Mouse (Mus musculus) induced T-regulatory cell, adult 2 months (primary cell): ENCODE measurements around the gene Nhsl1.

Source experiments
- DNase-seq: peaks from one replicate; pipeline ENCODE4 v3.0.0-alpha.2; 2012; ENCODE audit warnings: low read depth

The Nhsl1 gene

DNA sequence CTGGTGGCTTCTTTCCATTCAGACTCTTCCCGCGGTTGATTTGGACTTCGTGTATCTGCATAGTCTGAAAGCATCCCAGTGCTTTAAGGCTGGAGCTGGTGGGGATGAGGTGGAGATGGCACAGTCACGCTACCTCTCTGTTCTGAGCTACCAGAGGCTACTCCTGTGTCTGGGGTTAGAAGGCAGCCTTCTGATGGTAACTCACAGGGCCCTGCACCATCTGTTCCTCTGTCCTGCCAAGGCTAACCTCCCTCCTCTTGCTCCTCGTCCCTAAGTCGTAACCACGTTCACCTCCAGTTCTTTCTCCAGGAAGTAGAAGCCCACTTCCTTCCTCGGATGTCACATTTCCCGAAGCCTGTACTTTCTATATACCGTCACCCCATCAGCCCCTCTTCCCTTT is 171.2 kb downstream of the Nhsl1 start:
- no peak for DNase-seq

DNA sequence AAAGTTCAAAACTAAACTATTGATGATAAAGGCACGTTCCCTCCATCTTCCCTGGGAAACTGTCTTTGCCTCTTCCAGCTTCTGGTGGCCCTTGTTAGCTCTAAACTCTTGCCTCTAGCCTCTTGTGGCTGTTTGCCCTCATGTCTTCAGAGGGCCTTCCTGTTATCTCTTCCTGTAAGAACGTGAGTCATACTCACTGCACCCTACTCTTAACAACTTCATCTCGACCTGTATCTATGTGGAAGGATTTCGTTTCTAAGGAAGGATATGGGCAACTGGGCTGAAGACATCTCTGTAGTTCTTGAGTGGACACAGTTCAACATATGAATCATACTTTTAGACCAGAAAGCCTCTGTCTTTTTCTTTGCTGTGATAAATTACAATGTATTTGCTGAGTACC is 173.2 kb downstream of the Nhsl1 start:
- no peak for DNase-seq

DNA sequence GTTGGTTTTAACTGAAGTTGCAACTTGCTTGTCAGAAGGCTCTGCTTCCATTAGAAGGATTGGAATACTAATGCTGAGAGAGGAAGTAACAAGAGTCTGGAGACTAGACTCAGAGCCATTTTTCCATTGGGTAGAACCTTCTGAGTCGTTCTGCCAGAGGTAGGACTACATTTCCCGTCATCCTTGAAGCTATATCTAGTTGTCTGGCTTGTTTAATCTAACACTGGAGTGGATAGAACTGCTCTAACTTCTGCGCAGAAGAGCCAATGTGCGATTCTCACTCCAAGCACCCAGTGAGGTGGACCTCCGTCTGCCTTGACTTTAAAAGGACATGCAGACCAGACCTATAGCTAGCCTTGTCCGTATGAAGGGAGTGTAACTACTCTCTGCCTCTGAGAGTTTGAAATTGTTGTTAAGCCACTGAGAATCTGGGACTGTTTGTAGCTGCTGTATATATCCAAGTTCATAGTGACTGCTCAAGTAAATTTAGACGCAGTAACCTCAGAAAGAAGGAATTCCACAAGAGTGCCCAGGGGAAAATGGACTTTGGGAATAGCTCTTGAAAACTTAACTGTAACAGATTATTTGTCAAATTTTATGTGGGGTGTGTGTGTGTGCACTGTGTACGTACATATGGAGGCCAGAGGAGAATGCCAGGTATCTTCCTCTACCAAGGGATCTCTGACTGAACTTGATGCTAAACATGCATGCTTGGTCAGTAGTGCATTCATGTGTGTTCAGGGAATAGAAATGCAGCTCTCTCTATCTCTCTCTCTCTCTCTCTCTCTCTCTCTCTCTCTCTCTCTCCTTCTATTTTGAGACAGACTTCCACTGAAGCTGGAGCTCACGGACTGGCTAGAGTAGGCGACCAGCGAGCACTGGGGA is 174.5 kb downstream of the Nhsl1 start:
- no peak for DNase-seq

DNA sequence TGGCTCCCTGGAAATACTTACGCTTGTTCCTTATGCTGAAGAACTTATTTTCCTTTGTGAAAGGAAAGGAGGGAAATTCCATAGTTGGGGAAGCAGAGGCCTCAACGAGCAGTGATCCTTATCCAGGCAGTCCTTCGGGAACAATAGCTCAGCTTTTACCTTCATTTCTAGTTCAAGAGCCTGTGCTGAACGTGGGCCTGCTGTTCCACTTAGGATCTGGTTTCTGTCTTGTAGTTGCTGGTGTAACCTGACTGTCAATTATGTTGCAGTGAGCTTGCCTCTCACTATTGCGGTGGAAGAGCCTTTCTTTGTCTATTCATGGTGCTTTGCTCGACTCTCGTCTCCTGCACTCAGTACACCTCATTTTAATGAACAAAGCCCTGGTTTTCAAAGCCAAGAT is 175.5 kb downstream of the Nhsl1 start:
- no peak for DNase-seq

DNA sequence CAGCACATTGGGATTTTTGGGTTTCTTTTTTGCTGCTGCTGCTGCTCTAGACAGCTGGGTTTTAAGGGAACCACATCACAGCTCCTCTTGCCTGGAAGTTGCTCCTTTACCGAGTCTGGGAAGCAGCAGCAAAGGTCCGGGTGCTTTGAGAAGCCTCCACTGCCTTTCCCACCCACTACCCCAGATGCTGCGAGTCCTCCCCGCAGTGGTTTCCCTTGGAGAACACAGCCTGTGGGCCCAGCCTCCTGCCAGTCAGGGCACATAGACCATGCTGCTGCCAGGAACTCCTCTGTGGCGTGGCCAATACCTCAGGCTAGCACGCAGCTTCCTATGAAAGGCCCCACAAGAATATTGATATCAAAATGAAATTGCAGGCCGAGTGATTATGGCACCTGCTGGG is 178.3 kb downstream of the Nhsl1 start:
- no peak for DNase-seq

DNA sequence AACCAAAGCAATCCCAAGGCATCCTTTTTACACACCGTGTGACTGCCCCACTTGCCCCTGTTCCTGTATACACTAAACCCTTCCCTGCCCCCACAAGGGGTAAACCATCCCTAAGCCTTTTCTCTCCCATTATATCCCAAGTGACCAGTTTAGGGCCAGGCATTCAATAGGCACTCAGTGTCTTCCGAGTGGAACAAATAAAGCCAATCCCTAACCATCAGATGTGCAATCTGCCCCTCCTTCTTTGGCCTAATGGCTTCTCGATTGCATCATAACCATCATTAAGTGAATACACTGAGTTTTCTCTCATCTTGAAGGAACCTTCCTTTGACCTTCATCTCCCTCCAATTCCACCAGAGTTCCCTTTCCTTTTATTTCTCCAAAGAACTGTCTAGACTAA is 183.2 kb downstream of the Nhsl1 start:
- no peak for DNase-seq

DNA sequence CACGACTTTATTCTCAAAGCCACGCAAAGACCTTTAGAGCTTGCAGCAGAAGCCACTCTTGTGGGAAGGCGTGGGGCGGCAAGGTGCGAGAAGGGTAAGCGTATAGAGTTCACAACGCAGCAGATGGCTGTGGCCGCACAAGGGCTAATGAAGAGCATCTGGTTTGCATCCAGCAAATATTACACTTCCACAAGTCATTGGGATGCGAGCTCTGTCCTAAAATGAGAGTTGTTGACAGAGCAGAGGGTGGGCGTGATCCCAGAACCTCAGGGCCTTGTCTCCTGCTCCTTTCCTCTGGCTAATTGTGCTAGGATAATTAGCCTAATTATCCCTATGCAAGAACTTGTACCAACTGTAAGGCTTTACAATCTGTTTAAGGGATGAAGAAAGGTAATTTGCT is 186.9 kb downstream of the Nhsl1 start:
- no peak for DNase-seq

DNA sequence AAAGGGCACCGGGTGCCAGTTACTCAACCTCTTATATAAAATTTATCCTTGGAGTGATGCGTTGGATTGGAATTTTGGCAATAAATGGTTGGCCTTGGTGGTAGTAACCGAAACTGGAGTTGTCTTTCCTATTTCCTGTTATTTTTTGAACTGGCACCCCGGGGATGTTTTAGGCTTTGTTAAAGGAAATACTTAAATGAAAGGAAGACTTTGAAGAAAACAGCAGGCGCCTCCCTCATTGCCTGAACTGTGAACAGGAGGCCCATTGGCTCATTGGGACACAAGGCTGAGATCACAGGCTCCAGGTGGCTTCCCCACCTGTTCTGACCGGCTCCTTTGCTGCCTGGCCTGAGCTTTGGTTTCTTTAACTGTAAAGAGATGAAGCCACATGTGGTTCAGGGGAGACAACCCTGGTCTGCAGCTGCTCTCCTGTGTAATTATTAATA is 187.7 kb downstream of the Nhsl1 start:
- no peak for DNase-seq

DNA sequence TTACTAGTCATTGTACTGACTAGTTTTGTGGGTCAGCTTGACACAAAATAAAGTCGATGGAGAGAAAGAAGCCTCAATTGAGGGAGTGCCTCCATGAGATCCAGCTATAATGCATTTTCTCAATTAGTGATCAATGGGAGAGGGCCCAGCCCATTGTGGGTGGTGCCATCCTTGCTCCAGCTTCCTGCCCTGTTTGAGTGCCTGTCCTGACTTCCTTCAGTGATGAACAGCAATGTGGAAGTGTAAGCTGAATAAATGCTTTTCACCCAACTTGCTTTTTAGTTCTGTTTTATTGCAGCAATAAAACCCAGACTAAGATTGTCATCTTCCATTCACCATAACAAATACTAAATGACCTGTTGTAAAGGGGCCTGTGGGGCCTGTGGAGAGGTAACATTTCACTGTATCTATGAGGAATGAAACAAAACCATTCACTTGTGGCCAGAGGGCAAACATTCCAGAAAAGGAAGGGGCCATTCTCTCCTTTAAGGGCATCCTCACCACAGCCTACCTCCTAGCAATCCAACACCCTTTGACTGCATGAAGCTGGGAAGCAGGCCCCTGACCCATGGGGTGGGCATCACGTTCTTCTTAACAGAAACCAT is 189.2 kb downstream of the Nhsl1 start:
- DNase-seq = no peak

DNA sequence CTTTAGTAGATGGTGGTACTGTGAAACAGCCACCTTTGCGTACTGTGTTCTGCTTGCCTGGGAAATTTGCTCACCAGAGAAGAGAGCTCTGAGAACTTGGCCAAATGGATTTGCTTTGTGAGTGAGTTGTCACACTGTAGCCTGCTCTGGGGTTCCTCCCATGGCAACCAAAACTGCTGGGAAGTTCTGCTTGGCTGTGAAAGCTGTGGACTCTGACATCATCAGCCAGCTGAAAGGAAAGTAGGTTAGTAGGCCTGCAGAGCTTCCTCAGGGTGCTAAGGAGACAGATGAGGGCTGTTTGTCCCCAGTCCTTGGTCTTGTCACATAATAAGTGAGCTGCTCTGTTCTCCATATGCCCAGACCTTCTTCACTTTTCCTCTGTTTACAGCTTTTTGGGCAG is 189.8 kb downstream of the Nhsl1 start:
- no peak for DNase-seq

DNA sequence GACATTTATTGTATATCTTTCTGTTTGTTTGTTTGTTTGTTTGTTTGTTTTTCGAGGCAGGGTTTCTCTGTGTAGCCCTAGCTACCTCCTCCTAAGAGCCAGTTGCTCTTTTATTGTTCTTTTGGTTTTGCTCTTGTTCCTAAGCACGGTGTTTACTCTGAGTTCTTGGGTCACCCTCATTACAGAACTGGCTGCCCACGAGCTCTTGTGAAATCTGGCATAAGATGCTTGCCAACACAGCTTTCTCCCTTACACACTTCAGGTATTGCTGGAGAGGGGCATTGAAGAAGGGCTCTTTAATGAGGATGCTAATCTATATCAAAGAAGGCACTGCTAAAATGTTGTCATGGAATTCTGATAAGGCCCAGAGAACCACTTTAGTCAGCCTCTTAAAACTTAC is 191.9 kb downstream of the Nhsl1 start:
- DNase-seq = no peak

DNA sequence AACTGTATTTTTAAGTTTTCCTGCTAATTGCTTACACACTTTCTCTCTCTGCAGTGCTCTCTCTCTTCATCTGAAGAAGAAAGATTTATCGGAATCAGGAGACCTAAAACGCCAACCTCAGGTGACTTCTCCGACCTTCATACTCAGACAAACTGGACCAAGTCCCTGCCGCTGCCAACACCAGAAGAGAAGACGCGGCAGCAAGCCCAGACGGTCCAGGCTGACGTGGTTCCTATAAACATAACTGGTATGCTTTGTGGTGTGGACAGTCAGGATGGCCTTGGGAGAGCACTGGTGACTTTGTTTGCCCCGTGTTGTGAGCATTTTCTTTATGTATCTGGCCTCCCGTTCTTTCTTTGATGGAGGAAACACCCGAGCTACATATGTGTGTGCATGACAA is 192.7 kb downstream of the Nhsl1 start:
- DNase-seq = no peak

DNA sequence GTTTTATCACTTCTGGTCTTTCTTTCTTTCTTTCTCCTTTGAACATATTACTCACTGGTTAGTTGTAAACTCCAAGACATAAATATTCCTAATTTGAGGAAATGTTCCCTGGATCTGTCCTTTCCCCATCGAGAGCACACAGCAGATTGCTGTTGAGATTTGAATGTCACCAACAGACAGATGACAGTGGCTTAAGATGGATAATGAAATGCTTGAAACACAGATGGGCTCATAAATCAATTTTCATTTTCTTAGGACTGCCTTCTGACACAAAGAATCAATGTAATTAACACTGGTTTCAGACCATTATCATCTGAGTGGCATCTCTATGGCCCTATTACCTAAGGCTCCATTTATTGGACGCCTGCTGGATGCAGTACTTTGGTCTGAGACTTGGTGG is 203.8 kb downstream of the Nhsl1 start:
- DNase-seq = no peak

DNA sequence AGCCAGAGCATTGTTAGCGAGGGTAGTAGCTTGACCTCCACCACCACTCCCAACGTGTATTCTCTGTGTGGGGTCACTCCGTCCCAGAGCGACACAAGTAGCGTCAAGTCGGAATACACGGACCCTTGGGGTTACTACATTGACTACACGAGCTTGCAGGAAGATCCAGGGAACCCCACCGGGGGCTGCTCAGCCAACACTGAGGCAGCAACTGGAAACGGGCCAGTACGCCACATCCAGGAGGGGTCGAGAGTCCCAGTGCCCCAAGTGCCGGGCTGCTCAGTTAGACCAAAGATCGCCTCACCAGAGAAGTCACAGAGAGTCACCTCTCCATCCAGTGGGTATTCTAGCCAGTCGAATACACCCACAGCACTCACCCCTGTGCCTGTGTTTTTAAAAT is 206.5 kb downstream of the Nhsl1 start:
- DNase-seq = no peak

DNA sequence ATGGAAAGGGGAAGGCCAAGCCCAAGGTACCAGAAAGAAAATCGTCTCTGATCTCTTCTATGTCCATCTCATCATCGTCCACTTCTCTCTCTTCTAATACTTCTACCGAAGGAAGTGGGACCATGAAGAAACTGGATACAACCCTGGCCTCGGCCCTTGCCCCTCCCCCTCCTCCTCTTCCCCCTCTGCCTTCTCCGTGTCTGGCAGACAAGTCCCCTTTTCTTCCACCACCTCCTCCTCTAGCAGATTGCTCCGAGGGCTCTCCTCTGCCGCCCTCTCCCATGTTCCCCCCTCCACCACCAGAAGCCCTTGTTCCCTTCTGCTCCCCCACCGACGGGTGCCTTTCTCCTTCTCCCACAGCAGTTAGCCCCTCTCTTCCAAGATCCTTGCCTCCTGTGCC is 206.9 kb downstream of the Nhsl1 start:
- no peak for DNase-seq

DNA sequence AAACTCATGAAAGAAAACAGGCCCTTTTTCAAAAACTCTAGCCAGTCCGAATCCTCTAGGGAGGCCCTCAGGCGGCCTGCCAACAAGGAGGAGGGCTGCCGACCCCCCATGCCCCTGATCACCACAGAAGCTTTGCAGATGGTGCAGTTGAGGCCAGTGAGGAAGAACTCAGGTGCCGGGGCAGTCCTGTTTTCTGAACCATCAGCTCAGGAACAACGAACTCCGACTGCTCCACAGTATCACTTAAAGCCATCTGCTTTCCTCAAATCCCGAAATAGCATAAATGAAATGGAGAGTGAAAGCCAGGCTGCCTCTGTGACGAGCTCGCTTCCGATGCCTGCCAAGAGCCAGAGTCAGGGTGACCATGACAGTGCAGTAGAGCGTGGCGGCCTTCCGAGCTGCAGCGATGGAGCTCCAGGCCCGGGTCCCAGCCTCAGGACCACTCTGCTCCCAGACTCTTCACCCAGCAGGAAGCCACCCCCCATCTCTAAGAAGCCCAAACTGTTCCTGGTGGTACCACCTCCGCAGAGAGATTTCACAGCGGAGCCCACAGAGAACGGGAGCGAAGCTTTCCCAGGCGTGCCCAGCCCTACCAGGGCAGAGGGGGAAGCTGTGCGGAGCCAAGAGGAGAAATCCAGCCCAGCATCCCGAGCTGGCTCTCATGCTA is 207.5 kb downstream of the Nhsl1 start:
- DNase-seq = no peak

DNA sequence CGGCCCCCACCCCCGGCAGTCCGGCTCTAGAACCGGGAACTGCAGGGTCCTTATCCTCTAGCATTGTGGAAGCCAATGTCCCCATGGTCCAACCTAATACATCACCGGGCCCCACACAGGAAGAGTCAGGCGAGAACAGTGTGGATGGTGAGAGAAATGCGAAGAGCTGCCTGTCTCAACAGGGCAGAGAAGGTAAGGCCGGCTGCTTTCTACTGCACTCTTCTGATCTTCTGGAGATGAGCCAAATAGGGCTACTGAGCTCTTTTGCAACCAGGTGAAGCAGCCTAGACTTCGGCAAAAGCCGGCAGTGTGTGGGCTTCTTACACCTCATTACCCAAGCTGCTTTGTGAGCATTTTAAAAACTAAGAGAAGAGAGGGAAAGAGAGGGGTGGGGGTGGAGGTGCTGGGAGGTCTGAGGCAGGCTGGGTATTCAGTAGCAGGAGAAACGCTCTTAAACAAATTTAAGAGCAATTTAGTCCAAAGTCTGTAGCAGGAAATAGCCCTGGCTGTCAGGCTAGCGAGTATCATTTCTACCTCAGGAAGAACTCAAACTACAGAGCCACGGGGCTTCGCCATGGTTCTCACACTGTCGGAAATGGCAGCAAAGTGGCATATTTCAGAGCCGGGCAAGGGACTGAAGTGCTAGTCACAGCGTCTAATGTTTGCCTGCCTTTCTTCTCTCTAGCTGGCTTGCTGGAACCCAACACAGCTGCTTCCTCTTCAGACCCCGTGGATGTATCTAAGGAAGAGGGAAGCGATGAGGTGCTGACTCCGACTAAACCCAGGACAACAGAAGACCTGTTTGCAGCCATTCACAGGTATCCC is 208.3 kb downstream of the Nhsl1 start:
- peak; percentile 29 for DNase-seq

DNA sequence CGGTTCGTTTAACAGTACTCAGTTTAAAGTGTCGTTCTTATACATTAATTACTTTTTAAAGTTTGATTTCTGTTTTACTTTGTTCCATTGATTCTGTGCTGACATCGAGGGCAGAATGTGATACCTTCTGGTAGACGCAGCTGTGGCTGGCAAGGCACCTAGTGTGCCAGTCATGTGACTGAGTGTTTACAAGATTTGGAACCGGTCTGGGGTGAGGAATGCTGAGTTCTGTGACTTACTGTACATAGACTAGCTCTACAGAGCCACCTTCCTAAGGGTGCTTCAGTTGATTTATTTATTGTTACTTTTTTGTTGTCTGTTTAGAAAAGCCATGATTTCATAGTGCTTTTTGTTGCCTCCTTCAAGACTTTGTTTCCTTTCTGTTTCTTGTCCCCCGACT is 209.0 kb downstream of the Nhsl1 start:
- peak; percentile 26 for DNase-seq

DNA sequence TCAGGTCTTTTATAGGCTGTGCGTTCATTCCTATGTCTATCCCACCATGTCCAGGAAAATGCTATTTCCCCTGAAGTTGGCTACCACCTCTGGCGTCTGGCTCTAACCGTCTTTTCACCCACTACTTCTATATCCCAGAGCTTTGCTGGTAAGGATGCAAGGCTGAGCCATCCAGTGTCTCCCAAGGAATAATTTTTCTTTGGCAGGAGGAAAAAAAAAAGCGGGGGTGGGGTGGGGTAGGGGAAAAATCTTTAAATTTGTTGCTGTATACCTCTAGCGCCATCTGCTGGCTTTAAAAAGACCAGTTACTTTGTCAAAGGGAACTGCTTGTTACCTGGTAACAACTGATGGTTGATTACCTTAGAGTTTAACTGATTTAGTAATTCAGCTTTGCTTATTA is 209.7 kb downstream of the Nhsl1 start:
- peak; percentile 57 for DNase-seq

DNA sequence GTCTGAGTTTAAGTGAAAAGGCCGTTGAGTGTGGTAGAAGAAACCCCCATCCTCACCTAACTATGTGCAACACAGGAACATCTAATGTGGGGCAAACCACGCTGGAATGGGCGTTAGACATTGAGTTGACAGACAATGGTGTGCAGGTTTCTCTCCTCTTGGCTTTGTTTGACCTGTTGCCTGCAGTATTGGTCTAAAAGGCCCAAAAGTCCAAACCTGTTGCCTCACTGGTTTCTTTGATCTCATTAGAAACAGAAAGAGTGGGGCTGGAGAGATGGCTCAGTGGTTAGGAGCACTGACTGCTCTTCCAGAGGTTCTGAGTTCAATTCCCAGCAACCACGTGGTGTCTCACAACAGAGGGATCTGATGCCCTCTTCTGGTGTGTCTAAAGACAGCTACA is 210.4 kb downstream of the Nhsl1 start:
- DNase-seq = no peak

DNA sequence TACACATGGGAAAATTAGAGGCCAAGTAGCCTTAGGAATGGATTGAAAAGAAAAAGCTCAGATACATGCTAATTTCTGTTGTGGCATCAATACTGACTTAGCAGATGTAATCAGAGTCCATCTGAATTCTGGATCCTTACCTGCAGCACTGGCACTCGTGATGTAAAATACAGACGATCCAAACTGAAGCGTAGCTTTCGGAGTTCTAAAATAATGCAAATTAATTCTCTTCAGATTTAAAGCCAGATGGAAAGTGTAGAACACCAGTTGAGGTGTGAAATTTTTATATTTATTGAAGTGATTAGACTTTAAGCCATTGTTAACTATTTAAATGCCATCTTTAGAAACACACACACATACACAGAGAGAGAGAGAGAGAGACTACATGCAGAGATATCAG is 211.4 kb downstream of the Nhsl1 start:
- DNase-seq = no peak

DNA sequence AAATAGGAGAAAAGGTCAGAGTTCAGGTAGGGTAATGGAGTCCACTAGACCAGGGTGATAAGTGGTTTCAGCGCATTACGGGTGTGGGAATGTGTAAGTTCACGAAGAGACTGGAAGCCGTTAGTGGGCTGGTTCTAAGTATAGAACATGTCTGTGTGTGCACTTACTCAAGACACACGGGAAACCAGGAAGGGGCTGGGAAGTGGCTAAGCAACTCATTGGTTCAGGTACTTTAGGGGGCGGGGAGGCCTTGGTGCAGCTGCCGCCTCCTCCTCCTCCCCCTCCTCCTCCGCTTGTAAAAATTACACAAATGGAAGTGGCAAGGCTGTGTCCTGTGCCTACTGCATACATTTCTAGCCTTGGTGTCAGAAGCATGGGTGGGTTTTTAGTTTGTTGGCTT is 213.5 kb downstream of the Nhsl1 start:
- DNase-seq = no peak
